Mouse (Mus musculus) right cerebral cortex, postnatal 36 days (tissue): Measurements from ENCODE around the gene Ykt6.
"Not testable (repeated sequence)": the region's sequence is repeated elsewhere in the genome, so short reads cannot be mapped to it uniquely, and the experiment has no call there.

ENCODE experiments used
- DNase-seq, 2 experiments: peaks; one replicate each; pipeline ENCODE4 v3.0.0; 2022; ENCODE audit warnings: low spot score in 2 of 2, mixed read lengths in 1 of 2

Gene Ykt6

GRCm38 (mm10) chr11:5990910-5991309 lies 35.4 kb downstream of the Ykt6 start:
- DNase-seq: no peak

DNA sequence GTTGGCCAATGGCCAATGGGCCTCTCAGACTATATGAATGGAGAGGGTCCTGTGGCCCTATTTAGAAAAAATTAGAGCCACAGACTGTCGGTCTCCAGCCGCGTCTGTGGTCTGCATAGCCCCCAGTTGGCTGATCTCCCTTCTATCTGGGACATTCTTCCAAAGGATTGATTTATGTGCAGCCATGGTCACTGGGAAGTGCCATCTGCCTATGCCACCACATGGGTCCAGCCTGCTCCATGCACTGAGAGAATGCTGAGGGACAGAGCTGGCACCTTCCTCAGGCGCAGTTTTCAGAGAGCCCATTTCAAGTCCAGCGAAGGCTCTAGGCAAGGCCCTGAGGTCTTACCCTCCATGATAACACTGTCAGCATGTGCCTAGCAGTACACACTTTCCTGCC lies 38.7 kb downstream of the Ykt6 start:
- DNase-seq: no peak

GRCm38 (mm10) chr11:5994880-5995279 lies 39.4 kb downstream of the Ykt6 start:
- DNase-seq: no peak

- peak in 1 of 2 experiments; percentile 68 for DNase-seq
Measured at GRCm38 (mm10) chr11:5995989-5996388, 40.5 kb downstream of the Ykt6 start.

DNA sequence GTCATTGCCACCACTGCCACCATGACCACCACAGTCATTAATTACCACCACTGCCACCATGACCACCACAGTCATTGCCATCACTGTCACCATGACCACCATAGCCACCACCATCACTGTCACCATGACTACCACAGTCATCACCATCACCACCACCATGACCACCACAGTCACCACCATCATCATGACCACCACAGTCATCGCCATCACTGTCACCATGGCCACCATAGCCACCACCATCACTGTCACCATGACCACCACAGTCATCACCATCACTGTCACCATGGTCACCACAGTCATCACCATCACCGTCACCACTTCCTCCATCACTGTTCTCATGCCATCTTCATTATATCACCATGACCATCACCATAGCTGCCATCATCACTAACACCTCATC lies 43.0 kb downstream of the Ykt6 start:
- DNase-seq: no peak

DNA sequence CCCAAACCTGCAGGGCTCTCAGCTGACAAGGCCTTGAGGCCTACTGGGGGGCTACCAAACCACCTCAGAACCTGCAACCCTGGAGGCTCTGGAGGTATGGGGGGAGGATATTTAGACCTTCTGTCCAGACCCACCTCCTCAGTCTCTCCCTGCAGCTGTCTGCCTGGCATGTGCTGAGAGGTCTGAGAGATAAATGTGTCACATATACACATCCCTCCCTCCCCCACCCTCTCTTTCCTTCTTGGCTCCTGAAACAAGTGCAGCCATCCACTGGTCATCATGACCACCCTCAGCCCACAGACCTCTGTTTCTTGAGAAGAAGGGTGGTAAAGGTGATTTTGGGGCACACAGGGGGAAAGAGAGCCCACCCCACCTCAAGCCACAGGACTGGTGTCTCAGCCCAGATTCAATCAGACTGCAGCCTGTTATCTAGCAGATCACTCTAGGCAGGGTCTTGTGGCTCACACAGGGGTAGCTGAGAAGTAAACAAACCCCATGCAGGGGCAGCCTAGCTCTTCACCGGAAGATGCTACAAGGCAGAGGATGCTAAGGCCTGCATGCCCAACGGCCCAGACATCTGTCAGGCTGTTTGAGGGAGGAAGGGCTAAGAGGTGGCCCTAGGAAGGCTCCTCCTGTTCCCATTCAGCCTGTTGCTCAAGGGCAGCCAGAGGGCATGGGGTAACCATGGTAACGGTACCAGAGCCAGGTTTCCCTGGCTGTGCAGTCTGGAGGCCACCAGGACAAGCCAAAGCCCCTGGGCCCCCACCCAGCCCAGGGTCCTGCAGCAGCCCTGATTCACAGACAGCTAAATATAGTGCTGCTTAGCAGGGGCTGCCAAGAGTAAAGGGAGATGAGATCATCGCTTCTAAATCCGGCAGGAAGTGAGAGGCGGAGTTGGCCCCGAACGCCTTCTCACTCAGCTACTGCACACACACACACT lies 44.6 kb downstream of the Ykt6 start:
- peak; percentile 85 to 92 for DNase-seq

DNA sequence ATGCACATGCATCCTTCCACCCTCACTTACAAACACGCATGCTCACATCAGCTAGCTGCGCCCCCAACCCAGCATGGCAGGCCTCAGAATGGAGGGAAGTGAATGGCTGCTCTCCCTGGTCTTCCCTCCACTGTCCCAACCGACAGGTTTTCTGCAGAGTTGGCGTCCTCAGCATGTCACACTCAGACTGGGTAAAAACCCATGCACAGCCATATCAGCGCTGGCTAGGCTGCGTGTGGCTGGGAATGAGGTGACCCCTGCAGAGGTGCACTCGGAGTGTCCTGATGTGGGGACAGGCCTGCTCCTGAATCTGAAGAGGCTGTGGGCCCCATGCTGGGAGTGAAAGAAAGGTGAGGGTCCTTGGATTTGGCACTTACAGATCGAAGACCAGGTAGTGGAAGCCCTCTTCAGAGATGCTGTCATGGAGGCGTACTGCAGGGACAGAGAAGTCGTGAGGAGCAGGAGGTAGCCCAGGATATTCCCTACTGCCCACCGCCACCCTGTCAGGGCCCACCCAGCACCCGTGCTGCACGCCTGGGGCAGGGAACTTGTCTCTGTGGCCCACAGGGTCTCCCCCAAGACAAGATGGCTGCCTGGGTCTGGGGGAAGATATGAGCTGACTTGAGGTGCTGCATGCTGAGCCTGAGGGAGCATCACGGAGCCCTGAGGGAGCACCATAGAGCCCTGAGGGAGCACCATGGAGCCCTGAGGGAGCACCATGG lies 45.6 kb downstream of the Ykt6 start:
- no peak for DNase-seq

DNA sequence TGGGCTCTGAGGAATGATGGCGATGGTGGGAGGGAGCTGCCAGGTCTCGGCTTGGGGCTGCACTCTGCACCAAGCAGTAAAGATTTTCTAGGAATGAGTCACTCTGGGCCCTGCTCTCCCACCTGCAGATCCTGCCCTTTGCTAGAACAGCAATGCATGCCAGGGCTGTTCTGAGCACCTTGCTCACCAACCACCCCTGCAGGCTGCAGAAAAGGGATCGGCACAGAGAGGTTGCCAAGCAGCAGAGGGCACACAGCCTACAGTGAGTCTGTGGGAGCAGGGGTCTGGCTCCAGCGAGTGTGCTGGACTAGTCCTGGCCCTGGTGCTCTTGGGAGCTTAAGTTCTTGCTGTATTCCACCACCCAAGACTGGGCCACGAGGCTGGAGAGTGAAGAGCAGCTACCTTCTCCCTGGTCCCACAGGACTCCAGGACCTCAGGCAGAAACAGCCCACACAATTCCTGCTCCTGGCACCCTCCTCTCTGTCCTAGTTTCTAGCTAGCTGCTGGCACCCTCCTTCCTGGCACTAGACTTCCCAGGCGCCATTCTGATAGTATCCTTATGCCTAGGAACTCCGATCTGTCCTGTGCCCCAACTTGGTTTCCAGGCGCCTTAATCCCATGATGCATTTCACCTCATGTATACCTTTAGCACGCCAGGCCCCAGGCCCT lies 46.6 kb downstream of the Ykt6 start:
- peak in 1 of 2 experiments; percentile 74 for DNase-seq

- no peak for DNase-seq
Measured at GRCm38 (mm10) chr11:6003046-6003639, 47.6 kb downstream of the Ykt6 start.

- not testable (repeated sequence) for DNase-seq
Measured at GRCm38 (mm10) chr11:6005374-6006043, 50.0 kb downstream of the Ykt6 start.

DNA sequence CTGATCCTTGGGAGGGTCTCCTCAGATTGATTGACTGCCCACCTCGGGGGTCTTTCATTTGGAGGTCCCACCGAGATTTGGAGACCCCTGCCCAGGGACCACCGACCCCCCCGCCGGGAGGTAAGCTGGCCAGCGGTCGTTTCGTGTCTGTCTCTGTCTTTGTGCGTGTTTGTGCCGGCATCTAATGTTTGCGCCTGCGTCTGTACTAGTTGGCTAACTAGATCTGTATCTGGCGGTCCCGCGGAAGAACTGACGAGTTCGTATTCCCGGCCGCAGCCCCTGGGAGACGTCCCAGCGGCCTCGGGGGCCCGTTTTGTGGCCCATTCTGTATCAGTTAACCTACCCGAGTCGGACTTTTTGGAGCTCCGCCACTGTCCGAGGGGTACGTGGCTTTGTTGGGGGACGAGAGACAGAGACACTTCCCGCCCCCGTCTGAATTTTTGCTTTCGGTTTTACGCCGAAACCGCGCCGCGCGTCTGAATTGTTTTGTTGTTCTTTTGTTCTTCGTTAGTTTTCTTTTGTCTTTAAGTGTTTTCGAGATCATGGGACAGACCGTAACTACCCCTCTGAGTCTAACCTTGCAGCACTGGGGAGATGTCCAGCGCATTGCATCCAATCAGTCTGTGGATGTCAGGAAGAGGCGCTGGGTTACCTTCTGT lies 51.0 kb downstream of the Ykt6 start:
- DNase-seq: not testable (repeated sequence)

DNA sequence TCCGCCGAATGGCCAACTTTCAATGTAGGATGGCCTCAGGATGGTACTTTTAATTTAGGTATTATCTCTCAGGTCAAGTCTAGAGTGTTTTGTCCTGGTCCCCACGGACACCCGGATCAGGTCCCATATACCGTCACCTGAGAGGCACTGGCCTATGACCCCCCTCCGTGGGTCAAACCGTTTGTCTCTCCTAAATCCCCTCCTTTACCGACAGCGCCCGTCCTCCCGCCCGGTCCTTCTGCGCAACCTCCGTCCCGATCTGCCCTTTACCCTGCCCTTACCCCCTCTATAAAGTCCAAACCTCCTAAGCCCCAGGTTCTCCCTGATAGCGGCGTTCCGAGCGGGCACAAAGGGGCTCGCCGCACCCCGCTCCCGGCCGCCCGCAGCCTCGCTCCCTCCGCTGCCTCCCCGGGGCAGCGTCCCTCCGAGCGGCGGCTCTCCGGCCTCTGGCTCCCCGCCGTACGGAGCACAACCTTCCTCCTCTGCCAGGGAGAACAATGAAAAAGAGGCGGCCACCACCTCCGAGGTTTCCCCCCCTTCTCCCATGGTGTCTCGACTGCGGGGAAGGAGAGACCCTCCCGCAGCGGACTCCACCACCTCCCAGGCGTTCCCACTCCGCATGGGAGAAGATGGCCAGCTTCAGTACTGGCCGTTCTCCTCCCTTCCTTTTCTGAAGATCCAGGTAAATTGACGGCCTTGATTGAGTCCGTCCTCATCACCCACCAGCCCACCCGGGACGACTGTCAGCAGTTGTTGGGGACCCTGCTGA lies 51.7 kb downstream of the Ykt6 start:
- not testable (repeated sequence) for DNase-seq

DNA sequence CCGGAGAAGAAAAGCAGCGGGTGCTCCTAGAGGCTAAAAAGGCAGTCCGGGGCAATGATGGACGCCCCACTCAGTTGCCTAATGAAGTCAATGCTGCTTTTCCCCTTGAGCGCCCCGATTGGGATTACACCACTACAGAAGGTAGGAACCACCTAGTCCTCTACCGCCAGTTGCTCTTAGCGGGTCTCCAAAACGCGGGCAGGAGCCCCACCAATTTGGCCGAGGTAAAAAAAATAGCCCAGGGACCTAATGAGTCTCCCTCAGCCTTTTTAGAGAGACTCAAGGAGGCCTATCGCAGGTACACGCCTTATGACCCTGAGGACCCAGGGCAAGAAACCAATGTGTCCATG lies 52.3 kb downstream of the Ykt6 start:
- not testable (repeated sequence) for DNase-seq

GRCm38 (mm10) chr11:6010751-6011482 lies 55.4 kb downstream of the Ykt6 start:
- not testable (repeated sequence) for DNase-seq

DNA sequence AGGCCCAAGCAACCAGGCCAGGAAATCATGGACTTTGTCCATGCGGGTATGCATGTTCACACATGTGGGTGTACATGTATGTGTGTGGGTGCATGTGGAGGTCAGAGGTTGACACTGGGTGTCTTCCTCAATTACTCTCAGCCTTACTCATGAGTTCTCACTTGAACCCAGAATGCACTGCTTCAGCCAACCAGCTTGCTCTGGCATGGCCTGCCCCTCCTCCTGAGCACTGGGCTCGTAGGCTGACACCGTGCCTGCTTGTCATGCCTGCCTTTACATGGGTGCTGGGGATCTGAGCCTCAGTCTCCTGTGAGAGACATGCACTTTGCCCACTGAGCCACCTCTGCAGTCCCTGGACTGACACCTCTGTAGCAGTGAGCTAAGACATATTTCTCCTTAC lies 56.4 kb downstream of the Ykt6 start:
- no peak for DNase-seq

- no peak for DNase-seq
Measured at GRCm38 (mm10) chr11:6013359-6013758, 57.9 kb downstream of the Ykt6 start.

DNA sequence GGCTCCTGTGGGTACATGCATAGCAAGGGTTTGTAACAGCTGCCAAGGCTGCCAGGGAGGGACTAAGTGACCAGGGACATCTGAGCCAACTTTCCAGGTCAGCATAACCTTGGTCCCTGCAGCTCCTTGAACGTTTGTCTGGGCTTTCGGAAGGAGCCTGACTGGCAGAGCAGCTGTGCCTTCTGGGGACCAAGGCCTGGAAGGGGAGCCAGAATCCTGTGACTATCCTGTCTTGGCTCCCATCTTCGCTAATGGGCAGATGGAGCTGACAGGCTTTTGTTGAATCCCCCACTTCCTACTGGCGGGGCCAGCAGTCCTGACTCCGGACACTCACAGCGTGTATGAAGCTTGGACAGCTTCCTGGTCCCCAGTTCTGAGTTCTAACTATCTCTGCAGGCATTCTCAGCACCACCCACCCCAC lies 59.5 kb downstream of the Ykt6 start:
- DNase-seq: no peak

DNA sequence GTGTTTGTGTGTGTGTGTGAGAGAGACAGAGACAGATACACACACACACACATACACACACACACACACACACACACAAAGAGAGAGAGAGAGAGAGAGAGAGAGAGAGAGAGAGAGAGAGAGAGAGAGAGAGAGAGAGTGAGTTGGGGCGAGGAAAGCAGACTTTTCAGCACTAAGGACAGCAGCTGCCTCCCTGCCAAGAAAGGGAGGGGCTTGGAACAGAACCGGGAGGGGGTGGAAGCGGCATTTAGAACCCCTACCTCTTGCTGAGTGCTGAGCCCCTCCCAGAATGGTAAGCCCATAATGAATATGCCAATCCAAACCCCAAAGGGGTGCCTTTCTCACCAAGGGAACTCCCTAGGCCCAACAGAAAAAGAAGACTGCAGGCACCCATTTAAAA lies 60.9 kb downstream of the Ykt6 start:
- DNase-seq: no peak

GRCm38 (mm10) chr11:6016797-6017395 lies 61.4 kb downstream of the Ykt6 start:
- no peak for DNase-seq
